Mouse (Mus musculus): ENCODE measurements at regions not wholly inside any gene's neighbourhood (a gene's known extent, or its start where the extent isn't known, plus 50 kb on each side); places are given as distances from the start of the nearest gene placed in this dataset.
"Not testable (repeated sequence)": the region's sequence is repeated elsewhere in the genome, so short reads cannot be mapped to it uniquely, and the experiment has no call there.

GRCm38 (mm10) chr10:25695798-25696197 lies 159.7 kb upstream of the Smlr1 start:
- DNase-seq (ENCODE audit: low spot score) = no peak

- peak; percentile 37 for DNase-seq (ENCODE audit: low spot score)
These were observed 145.2 kb upstream of the Smlr1 start for GRCm38 (mm10) chr10:25681243-25681642.

- DNase-seq (ENCODE audit: low spot score) = no peak
These were observed 141.8 kb upstream of the Smlr1 start for GRCm38 (mm10) chr10:25677889-25678288.

- no peak for DNase-seq (ENCODE audit: low spot score)
These were observed 139.3 kb upstream of the Smlr1 start for GRCm38 (mm10) chr10:25675368-25675767.

- DNase-seq (ENCODE audit: low spot score) = no peak
These were observed 134.0 kb upstream of the Smlr1 start for GRCm38 (mm10) chr10:25670061-25670460.

- DNase-seq (ENCODE audit: low spot score) = no peak
These were observed 116.9 kb upstream of the Smlr1 start for GRCm38 (mm10) chr10:25652742-25653563.

GRCm38 (mm10) chr10:25647740-25648139 lies 111.7 kb upstream of the Smlr1 start:
- no peak for DNase-seq (ENCODE audit: low spot score)

- DNase-seq (ENCODE audit: low spot score) = no peak
These were observed 107.5 kb upstream of the Smlr1 start for GRCm38 (mm10) chr10:25643518-25643993.

- DNase-seq (ENCODE audit: low spot score) = no peak
These were observed 106.1 kb upstream of the Smlr1 start for GRCm38 (mm10) chr10:25642079-25642696.

- DNase-seq (ENCODE audit: low spot score) = no peak
These were observed 97.1 kb upstream of the Smlr1 start for GRCm38 (mm10) chr10:25633058-25633614.

GRCm38 (mm10) chr10:25632306-25632705 lies 96.2 kb upstream of the Smlr1 start:
- no peak for DNase-seq (ENCODE audit: low spot score)

- no peak for DNase-seq (ENCODE audit: low spot score)
These were observed 86.5 kb upstream of the Smlr1 start for GRCm38 (mm10) chr10:25622585-25622984.

GRCm38 (mm10) chr10:25621747-25622134 lies 85.7 kb upstream of the Smlr1 start:
- not testable (repeated sequence) for DNase-seq (ENCODE audit: low spot score)

- DNase-seq (ENCODE audit: low spot score) = no peak
These were observed 85.1 kb upstream of the Smlr1 start for GRCm38 (mm10) chr10:25620939-25621746.

- no peak for DNase-seq (ENCODE audit: low spot score)
These were observed 83.6 kb upstream of the Smlr1 start for GRCm38 (mm10) chr10:25619702-25620101.

- no peak for DNase-seq (ENCODE audit: low spot score)
These were observed 65.4 kb upstream of the Smlr1 start for GRCm38 (mm10) chr10:25601471-25601870.

- DNase-seq (ENCODE audit: low spot score) = no peak
These were observed 53.2 kb upstream of the Smlr1 start for GRCm38 (mm10) chr10:25589316-25589645.

GRCm38 (mm10) chr10:25588611-25589315 lies 52.7 kb upstream of the Smlr1 start:
- no peak for DNase-seq (ENCODE audit: low spot score)
